Comparison of ENCODE assay signal across 8 mouse cellular contexts in genomic region chr16:5203200-5203599, GRCm38 (mm10). TPM values are rescaled to one million over a fixed set of nuclear protein-coding genes. Genes with fewer than 3 reads are reported as not detected.
DNase-seq lines count a peak whose midpoint lies in the region; ATAC-seq and TF ChIP-seq lines count a peak whose summit lies in the region.

No protein-coding gene starts in this region.

- H3K36me3 ChIP-seq in kidney, adult 2 months (ENCODE audit: control insufficient read depth, insufficient read depth, low read length) = peaks cover 1% of the 10 kb centered on the region; the same call in 1 of the 2 replicates
- H3K36me3 ChIP-seq in heart, embryonic 13.5 days = peaks cover 29% of the 10 kb centered on the region
- peaks cover 2% of the 10 kb centered on the region; the same call in 1 of the 2 replicates for H3K36me3 ChIP-seq in midbrain, embryonic 10.5 days

- H3K4me2 ChIP-seq in heart, embryonic 13.5 days = peak overlapping the region; percentile 87

- under 1% methylated on average over 36 of the region's 36 CpGs for WGBS in kidney, adult 2 months
- WGBS in heart, embryonic 13.5 days = 2% methylated on average over 36 of the region's 36 CpGs
- WGBS in midbrain, embryonic 10.5 days = 2% methylated on average over 36 of the region's 36 CpGs

- H3K4me3 ChIP-seq in kidney, adult 2 months (ENCODE audit: insufficient read depth, low read depth, low read length) = peak overlapping the region; percentile 82
- peak overlapping the region; percentile 94 for H3K4me3 ChIP-seq in heart, embryonic 13.5 days
- peak overlapping the region; percentile 93 for H3K4me3 ChIP-seq in midbrain, embryonic 10.5 days

- H3K4me1 ChIP-seq in kidney, adult 2 months (ENCODE audit: control insufficient read depth, insufficient read depth, low read length) = no peaks in the 10 kb centered on the region
- peaks cover 11% of the 10 kb centered on the region for H3K4me1 ChIP-seq in heart, embryonic 13.5 days
- H3K4me1 ChIP-seq in midbrain, embryonic 10.5 days = peaks cover 19% of the 10 kb centered on the region

- H3K27ac ChIP-seq in kidney, adult 2 months (ENCODE audit: insufficient read depth, low read depth, low read length) = no peak overlapping the region
- H3K27ac ChIP-seq in heart, embryonic 13.5 days (replicated peaks) = no peak overlapping the region
- peak overlapping the region; percentile 81 for H3K27ac ChIP-seq in midbrain, embryonic 10.5 days (replicated peaks)

- H3K27me3 ChIP-seq in kidney, adult 2 months (replicated peaks; ENCODE audit: control insufficient read depth, insufficient read depth, low read length) = no peaks in the 10 kb centered on the region
- H3K27me3 ChIP-seq in heart, embryonic 13.5 days (replicated peaks) = no peaks in the 10 kb centered on the region
- no peaks in the 10 kb centered on the region; the same call in 1 of the 2 replicates for H3K27me3 ChIP-seq in midbrain, embryonic 10.5 days (ENCODE audit: low read depth, poor library complexity, severe bottlenecking)

- no peak for ATAC-seq in heart, embryonic 13.5 days (ENCODE audit: extremely low read depth, insufficient number of reproducible peaks, low FRiP score, low TSS enrichment)

- TF ChIP-seq POLR2A in kidney, adult 2 months (IDR thresholded peaks at IDR 0.05; ENCODE audit: low read depth, low read length) = no peak

- peak overlapping the region; percentile 85 for H3K9ac ChIP-seq in heart, embryonic 13.5 days

- peak; percentile 27 for DNase-seq in kidney, adult 2 months
- DNase-seq in kidney, adult 11 months = no peak
- peak; percentile 19 for DNase-seq in R1 (ENCODE audit: low read depth, low spot score)
- peak; percentile 20 to 55 for DNase-seq in kidney, postnatal 25 days
- no peak for DNase-seq in midbrain, embryonic 10.5 days (ENCODE audit: low spot score)
- DNase-seq in thymus, postnatal 0 days (ENCODE audit: low spot score) = peak; percentile 31
- no peak for DNase-seq in frontal cortex, postnatal 14 days (ENCODE audit: low spot score in 2 of 2)

- H3K9me3 ChIP-seq in heart, embryonic 13.5 days = no peaks in the 10 kb centered on the region
- no peaks in the 10 kb centered on the region for H3K9me3 ChIP-seq in midbrain, embryonic 10.5 days (replicated peaks)

- no peak for TF ChIP-seq CTCF in kidney, adult 2 months (conservative IDR thresholded peaks at IDR 0.05; ENCODE audit: insufficient read depth, insufficient read length, low read depth, low read length)

RNA-seq across cellular contexts. Expression of gene Nagpa, which starts 0.6 kb away (rescaled TPM):
- polyA plus RNA-seq in kidney, adult 2 months (2012; rRNA removed) = 29.4 and 30.5 TPM in 2 replicates
- polyA plus RNA-seq in heart, embryonic 13.5 days (2015; fragmentation: Nextera tagmentation; extraction: Ambion mirVana) = 14.4 and 16.3 TPM in 2 replicates
- polyA plus RNA-seq in midbrain, embryonic 10.5 days (2016; fragmentation: Nextera tagmentation; extraction: Ambion mirVana) = 16.4 and 18.9 TPM in 2 replicates
- polyA plus RNA-seq in thymus, postnatal 0 days (2015; fragmentation: Nextera tagmentation; extraction: Ambion mirVana) = 16.3 and 18.0 TPM in 2 replicates

RNA-seq across cellular contexts. Expression of gene AU021092, which starts 18.9 kb away (rescaled TPM):
- polyA plus RNA-seq in kidney, adult 2 months (2012; rRNA removed) = 42.5 and 46.4 TPM in 2 replicates
- polyA plus RNA-seq in heart, embryonic 13.5 days (2015; fragmentation: Nextera tagmentation; extraction: Ambion mirVana) = 3.0 and 3.7 TPM in 2 replicates
- 2.4 and 4.5 TPM in 2 replicates for polyA plus RNA-seq in midbrain, embryonic 10.5 days (2016; fragmentation: Nextera tagmentation; extraction: Ambion mirVana)
- polyA plus RNA-seq in thymus, postnatal 0 days (2015; fragmentation: Nextera tagmentation; extraction: Ambion mirVana) = 1.0 and 1.1 TPM in 2 replicates

RNA-seq across cellular contexts. Expression of gene Alg1, which starts 30.2 kb away (rescaled TPM):
- polyA plus RNA-seq in kidney, adult 2 months (2012; rRNA removed) = 71.1 and 81.7 TPM in 2 replicates
- 22.2 and 25.0 TPM in 2 replicates for polyA plus RNA-seq in heart, embryonic 13.5 days (2015; fragmentation: Nextera tagmentation; extraction: Ambion mirVana)
- polyA plus RNA-seq in midbrain, embryonic 10.5 days (2016; fragmentation: Nextera tagmentation; extraction: Ambion mirVana) = 25.0 and 25.3 TPM in 2 replicates
- polyA plus RNA-seq in thymus, postnatal 0 days (2015; fragmentation: Nextera tagmentation; extraction: Ambion mirVana) = 31.6 TPM in 2 replicates

RNA-seq across cellular contexts. Expression of gene Eef2kmt, which starts 52.6 kb away (rescaled TPM):
- polyA plus RNA-seq in kidney, adult 2 months (2012; rRNA removed) = 59.1 and 68.1 TPM in 2 replicates
- polyA plus RNA-seq in heart, embryonic 13.5 days (2015; fragmentation: Nextera tagmentation; extraction: Ambion mirVana) = 23.5 and 25.7 TPM in 2 replicates
- polyA plus RNA-seq in midbrain, embryonic 10.5 days (2016; fragmentation: Nextera tagmentation; extraction: Ambion mirVana) = 20.4 and 21.4 TPM in 2 replicates
- 13.9 and 15.5 TPM in 2 replicates for polyA plus RNA-seq in thymus, postnatal 0 days (2015; fragmentation: Nextera tagmentation; extraction: Ambion mirVana)

RNA-seq across cellular contexts. Expression of gene Sec14l5, which starts 56.3 kb away (rescaled TPM):
- 0.07 and 0.34 TPM in 2 replicates for polyA plus RNA-seq in kidney, adult 2 months (2012; rRNA removed)
- 0.04 and 0.08 TPM in 2 replicates for polyA plus RNA-seq in heart, embryonic 13.5 days (2015; fragmentation: Nextera tagmentation; extraction: Ambion mirVana)
- polyA plus RNA-seq in midbrain, embryonic 10.5 days (2016; fragmentation: Nextera tagmentation; extraction: Ambion mirVana) = 0.14 and 0.31 TPM in 2 replicates
- 0.41 and 0.42 TPM in 2 replicates for polyA plus RNA-seq in thymus, postnatal 0 days (2015; fragmentation: Nextera tagmentation; extraction: Ambion mirVana)

Comparison
In these comparisons a context has a peak if more than half of its experiments do, and no peak if none do; other contexts are left out.
1. DNase-seq: peak in kidney, adult 2 months (single experiment), R1 (single experiment), kidney, postnatal 25 days (2 of 2) and thymus, postnatal 0 days (single experiment); none in kidney, adult 11 months (single experiment), midbrain, embryonic 10.5 days (single experiment) and frontal cortex, postnatal 14 days (0 of 2).
2. Peak in every context shown above with its lines, with median percentiles within 50 percentile points of each other: H3K4me3 ChIP-seq.